Mouse (Mus musculus): ENCODE results near the gene Col27a1. TPM values are rescaled to one million over a fixed set of nuclear protein-coding genes. Genes with fewer than 3 reads are reported as not detected.

Gene Col27a1
- polyA plus RNA-seq, 1 experiment = not detected

DNA sequence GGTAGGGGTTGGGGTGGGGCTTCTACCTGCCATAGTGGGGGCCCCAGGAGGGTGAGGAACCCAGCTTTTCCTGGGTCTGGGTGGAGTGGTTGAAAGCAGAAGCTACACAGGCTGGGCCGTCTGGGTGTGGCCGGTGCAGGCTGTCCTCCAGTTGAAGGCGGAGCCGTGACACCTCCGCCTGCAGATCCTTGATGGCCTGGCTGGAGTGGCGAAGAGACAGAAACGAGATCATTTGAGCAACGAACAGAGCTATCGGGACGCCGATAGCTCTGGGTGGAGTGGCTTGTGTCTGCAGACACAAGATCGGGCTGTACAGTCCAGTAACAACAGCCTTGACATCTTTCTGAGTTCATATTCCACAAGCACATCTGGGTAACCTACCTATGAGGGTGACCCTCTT is 160.5 kb downstream of the Col27a1 start:
- TF ChIP-seq POLR2A (IDR thresholded peaks at IDR 0.05; ENCODE audit: borderline replicate concordance, low read depth, low read length) (no peak), CTCF (IDR thresholded peaks at IDR 0.05; ENCODE audit: low read depth, low read length) (no peak)
- Histone ChIP-seq H3K4me1 (ENCODE audit: control insufficient read depth, insufficient read depth, low read length) (peaks cover 9% of the 10 kb centered on the region), H3K27ac (ENCODE audit: insufficient read depth, low read depth, low read length) (no peak overlapping the region), H3K4me3 (ENCODE audit: insufficient read depth, low read length) (no peak overlapping the region)

DNA sequence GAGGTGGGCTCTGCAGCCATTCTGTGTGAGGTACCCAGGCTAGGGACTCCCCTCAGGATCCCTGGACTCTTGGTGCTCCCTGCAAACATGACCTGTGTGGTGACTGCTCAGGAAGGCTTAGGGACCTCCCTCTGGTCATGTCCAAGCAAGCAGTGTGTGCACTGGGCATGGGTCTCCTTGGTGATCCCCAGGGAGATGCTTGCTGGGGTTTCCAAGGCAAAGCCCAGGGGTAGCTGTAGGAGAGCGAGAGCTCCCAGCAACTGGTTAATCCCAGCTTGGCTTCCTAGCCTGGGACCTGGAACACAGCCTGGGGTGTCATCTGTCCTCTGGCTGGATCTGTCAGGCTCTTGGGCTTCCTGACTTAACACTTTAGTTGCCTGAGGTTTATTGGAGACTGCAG is 161.6 kb downstream of the Col27a1 start:
- H3K4me3 ChIP-seq (ENCODE audit: insufficient read depth, low read length) = no peak overlapping the region
- peaks cover 9% of the 10 kb centered on the region for H3K4me1 ChIP-seq (ENCODE audit: control insufficient read depth, insufficient read depth, low read length)
- no peak overlapping the region for H3K27ac ChIP-seq (ENCODE audit: insufficient read depth, low read depth, low read length)
- no peak for TF ChIP-seq CTCF (IDR thresholded peaks at IDR 0.05; ENCODE audit: low read depth, low read length)
- TF ChIP-seq POLR2A (IDR thresholded peaks at IDR 0.05; ENCODE audit: borderline replicate concordance, low read depth, low read length) = no peak

GRCm38 (mm10) chr4:63377483-63377882 is 163.7 kb downstream of the Col27a1 start:
- H3K27ac ChIP-seq (ENCODE audit: insufficient read depth, low read depth, low read length) = no peak overlapping the region
- TF ChIP-seq POLR2A (IDR thresholded peaks at IDR 0.05; ENCODE audit: borderline replicate concordance, low read depth, low read length) (no peak), CTCF (IDR thresholded peaks at IDR 0.05; ENCODE audit: low read depth, low read length) (no peak)
- H3K4me1 ChIP-seq (ENCODE audit: control insufficient read depth, insufficient read depth, low read length) = peaks cover 5% of the 10 kb centered on the region
- H3K4me3 ChIP-seq (ENCODE audit: insufficient read depth, low read length) = no peak overlapping the region

- Histone ChIP-seq H3K4me1 (ENCODE audit: control insufficient read depth, insufficient read depth, low read length) (peaks cover 20% of the 10 kb centered on the region), H3K4me3 (ENCODE audit: insufficient read depth, low read length) (no peak overlapping the region), H3K27ac (ENCODE audit: insufficient read depth, low read depth, low read length) (no peak overlapping the region)
- TF ChIP-seq POLR2A (IDR thresholded peaks at IDR 0.05; ENCODE audit: borderline replicate concordance, low read depth, low read length) (no peak), CTCF (IDR thresholded peaks at IDR 0.05; ENCODE audit: low read depth, low read length) (no peak)
Measured at GRCm38 (mm10) chr4:63382676-63383369, 169.0 kb downstream of the Col27a1 start.

DNA sequence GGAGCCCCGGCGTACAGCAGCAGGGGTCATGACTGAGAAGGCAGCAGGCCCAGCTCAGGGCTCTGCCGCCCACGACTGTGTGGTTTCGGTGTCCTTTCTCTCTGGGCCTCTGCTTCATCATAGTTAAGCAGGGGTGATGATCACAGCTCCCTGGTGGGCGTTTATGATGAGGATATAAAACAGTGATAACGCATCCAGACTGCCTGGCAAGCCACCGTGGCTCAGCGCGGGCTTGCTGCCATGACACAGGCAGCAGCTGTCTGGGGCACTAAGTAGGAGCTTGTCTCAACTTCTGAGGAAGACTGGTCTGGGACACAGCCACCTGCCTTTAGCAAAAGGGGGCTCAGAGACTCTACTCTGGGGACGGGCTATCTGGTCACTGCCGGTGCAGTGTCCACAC is 169.7 kb downstream of the Col27a1 start:
- H3K4me1 ChIP-seq (ENCODE audit: control insufficient read depth, insufficient read depth, low read length) = peaks cover 20% of the 10 kb centered on the region
- no peak overlapping the region for H3K27ac ChIP-seq (ENCODE audit: insufficient read depth, low read depth, low read length)
- H3K4me3 ChIP-seq (ENCODE audit: insufficient read depth, low read length) = no peak overlapping the region
- TF ChIP-seq POLR2A (IDR thresholded peaks at IDR 0.05; ENCODE audit: borderline replicate concordance, low read depth, low read length) (no peak), CTCF (IDR thresholded peaks at IDR 0.05; ENCODE audit: low read depth, low read length) (no peak)

GRCm38 (mm10) chr4:63384262-63384661 is 170.5 kb downstream of the Col27a1 start:
- Histone ChIP-seq H3K27ac (ENCODE audit: insufficient read depth, low read depth, low read length) (no peak overlapping the region), H3K4me1 (ENCODE audit: control insufficient read depth, insufficient read depth, low read length) (peaks cover 28% of the 10 kb centered on the region)

More at GRCm38 (mm10) chr4:63384262-63384661, 170.5 kb downstream of the Col27a1 start:
- no peak for TF ChIP-seq POLR2A (IDR thresholded peaks at IDR 0.05; ENCODE audit: borderline replicate concordance, low read depth, low read length)
- no peak for TF ChIP-seq CTCF (IDR thresholded peaks at IDR 0.05; ENCODE audit: low read depth, low read length)
- no peak overlapping the region for H3K4me3 ChIP-seq (ENCODE audit: insufficient read depth, low read length)

Other genes starting within 250 kb of the Col27a1 start
- 0.11 TPM in 1 of 2 replicates, not detected in the other for gene Zfp618, start 248.4 kb upstream of the Col27a1 start, polyA plus RNA-seq (2012; ENCODE audit: insufficient read depth, insufficient read length, missing spikeins)
- not detected in 2 replicates for gene Ambp, start 59.2 kb upstream of the Col27a1 start, polyA plus RNA-seq (2012; ENCODE audit: insufficient read depth, insufficient read length, missing spikeins)
- gene Kif12, start 41.9 kb upstream of the Col27a1 start, polyA plus RNA-seq (2012; ENCODE audit: insufficient read depth, insufficient read length, missing spikeins) = not detected in 2 replicates
- gene Orm1, start 130.6 kb downstream of the Col27a1 start, polyA plus RNA-seq (2012; ENCODE audit: insufficient read depth, insufficient read length, missing spikeins) = not detected in 2 replicates
- gene Orm3, start 142.2 kb downstream of the Col27a1 start, polyA plus RNA-seq (2012; ENCODE audit: insufficient read depth, insufficient read length, missing spikeins) = not detected in 2 replicates
- gene Orm2, start 148.4 kb downstream of the Col27a1 start, polyA plus RNA-seq (2012; ENCODE audit: insufficient read depth, insufficient read length, missing spikeins) = not detected in 2 replicates
- gene Akna, start 189.3 kb downstream of the Col27a1 start, polyA plus RNA-seq (2012; ENCODE audit: insufficient read depth, insufficient read length, missing spikeins) = 33.3 and 39.4 TPM in 2 replicates